Mouse (Mus musculus) spleen, adult 2 months (tissue): Measurements from ENCODE around the gene Ugt1a6a.

Experiments used
- CTCF ChIP-seq: fragments of 200-500 bp; IDR thresholded peaks from 2 replicates; pipeline ENCODE4 v1.5.1; 2011; ENCODE audit warnings: mild to moderate bottlenecking, inconsistent platforms; ENCODE audit not compliant: insufficient read depth, insufficient read length, insufficient replicate concordance; ENCODE audit errors: extremely low read depth
- POLR2A ChIP-seq: fragments of 200-500 bp; IDR thresholded peaks from 2 replicates; pipeline ENCODE4 v1.6.1; 2011; ENCODE audit warnings: low read depth, low read length, inconsistent platforms

DNA sequence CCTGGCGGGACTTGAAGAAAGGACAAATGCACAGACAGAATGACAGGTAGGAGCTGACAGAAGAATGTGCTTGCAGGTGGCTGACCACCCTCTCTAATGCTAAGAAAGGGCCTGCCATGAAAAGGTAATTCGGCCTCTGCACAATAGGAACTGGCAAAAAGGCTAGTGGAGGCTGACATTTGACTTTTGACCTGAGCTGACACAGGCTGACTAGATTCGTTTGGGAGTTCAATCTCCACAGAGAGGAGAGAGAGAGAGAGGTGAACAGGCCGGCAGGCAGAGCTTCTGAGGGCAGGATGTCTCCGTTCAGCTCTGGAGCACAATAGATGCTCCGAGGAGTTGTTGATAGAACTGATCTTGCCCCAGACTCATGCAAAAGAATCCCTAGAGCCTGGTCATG lies 111.8 kb downstream of the Ugt1a6a start:
- TF ChIP-seq POLR2A: no peak
- no peak for TF ChIP-seq CTCF
